Mouse (Mus musculus) G1E (cell line): ENCODE results near the gene Sirpa.

Source experiments
- CTCF ChIP-seq: IDR thresholded peaks from 2 replicates; pipeline ENCODE4 v1.5.1; 2012; ENCODE audit warnings: low read depth, low read length, inconsistent platforms, mixed read lengths
- TAL1 ChIP-seq: conservative IDR thresholded peaks from 2 replicates; pipeline ENCODE4 v1.6.1; 2012; ENCODE audit warnings: low read depth, low read length, inconsistent platforms, mixed read lengths

DNA sequence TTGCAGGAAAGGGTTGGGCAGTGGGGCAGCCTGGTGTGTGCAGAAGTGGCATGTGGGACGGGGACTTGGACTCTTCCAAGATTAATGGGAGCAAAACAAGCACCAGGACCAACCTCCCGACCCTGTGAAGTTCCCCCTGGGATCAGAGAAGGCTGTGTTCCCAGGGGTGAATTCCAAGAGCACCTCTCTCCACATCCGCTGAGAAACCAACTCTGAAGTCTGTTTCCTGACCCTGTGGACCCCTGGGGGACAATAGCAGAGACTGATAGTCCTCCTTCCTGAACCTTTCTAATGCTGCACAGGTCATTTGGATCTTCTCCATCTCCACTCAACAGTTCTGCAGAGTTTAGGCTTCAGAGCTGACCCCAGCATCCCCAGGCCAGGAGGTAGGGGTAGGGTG lies 10.8 kb upstream of the Sirpa start:
- TF ChIP-seq CTCF = no peak
- no peak for TF ChIP-seq TAL1
